Mouse (Mus musculus) CH12.LX (cell line): ENCODE data around the gene Tgfbi. TPM values are rescaled to one million over a fixed set of nuclear protein-coding genes. Genes with fewer than 3 reads are reported as not detected.

Experiments used
- DNase-seq: peaks from one replicate; pipeline ENCODE4 v3.0.0-alpha.2; 2013; ENCODE audit errors: extremely low read depth
- H3K27ac ChIP-seq: 2 replicates; pipeline ENCODE4 v1.5.1; 2012; ENCODE audit warnings: low read depth, mild to moderate bottlenecking, control low read depth, moderate library complexity; ENCODE audit not compliant: insufficient read depth
- H3K27me3 ChIP-seq: replicated peaks from 2 replicates; pipeline ENCODE3; 2012; ENCODE audit warnings: inconsistent platforms
- H3K36me3 ChIP-seq, 2 experiments: replicated peaks in 1 of 2; 2 replicates each; pipeline versions ENCODE3 to v1.6.1; 2012; ENCODE audit warnings: inconsistent platforms in 1 of 2, low read length in 1 of 2, mild to moderate bottlenecking in 1 of 2, mixed read lengths in 1 of 2, moderate library complexity in 1 of 2; ENCODE audit not compliant: control insufficient read depth in 1 of 2, insufficient read depth in 1 of 2
- H3K4me1 ChIP-seq, 2 experiments: 2 replicates each; pipeline ENCODE4 v1.6.1; 2012; ENCODE audit warnings: inconsistent platforms in 1 of 2, moderate library complexity in 1 of 2; ENCODE audit not compliant: insufficient read depth in 2 of 2, control insufficient read depth in 1 of 2
- H3K4me2 ChIP-seq: 2 replicates; pipeline ENCODE4 v1.6.1; 2012; ENCODE audit warnings: low read depth, mild to moderate bottlenecking, control low read depth; ENCODE audit not compliant: poor library complexity, insufficient read depth, severe bottlenecking
- H3K4me3 ChIP-seq, 3 experiments: fragments of 150-350 bp in 1 of 3; sonication (generic) in 1 of 3; replicated peaks in 1 of 3; 2 replicates each; pipeline versions ENCODE3 to v1.5.1; 2011 to 2012; ENCODE audit warnings: low read depth in 2 of 3, low read length in 2 of 3, mild to moderate bottlenecking in 2 of 3, moderate library complexity in 2 of 3, control low read depth in 1 of 3, improper control_type of control experiment in 1 of 3, inconsistent platforms in 1 of 3, mixed read lengths in 1 of 3; ENCODE audit not compliant: poor library complexity in 1 of 3
- H3K79me2 ChIP-seq: replicated peaks from 2 replicates; pipeline ENCODE4 v1.6.1; 2012; ENCODE audit warnings: mild to moderate bottlenecking, moderate library complexity; ENCODE audit not compliant: control insufficient read depth, poor library complexity, insufficient read depth, severe bottlenecking; ENCODE audit errors: extremely low read depth
- H3K9ac ChIP-seq: 2 replicates; pipeline ENCODE4 v1.6.1; 2012; ENCODE audit warnings: low read depth, mild to moderate bottlenecking, control low read depth, moderate library complexity; ENCODE audit not compliant: insufficient read depth
- H3K9me3 ChIP-seq: replicated peaks from 2 replicates; pipeline ENCODE3; 2012; ENCODE audit warnings: low read length, inconsistent platforms, mixed read lengths
- BHLHE40 ChIP-seq: IDR thresholded peaks from 2 replicates; pipeline ENCODE4 v1.6.1; 2011; ENCODE audit warnings: mild to moderate bottlenecking, low read depth, low read length, improper control_type of control experiment
- CHD2 ChIP-seq: IDR thresholded peaks from 2 replicates; pipeline ENCODE4 v1.6.1; 2011; ENCODE audit warnings: low read length, improper control_type of control experiment
- CTCF ChIP-seq, 2 experiments: IDR thresholded peaks in 1 of 2; conservative IDR thresholded peaks in 1 of 2; 2 replicates each; pipeline ENCODE4 v1.5.1; 2011 to 2012; ENCODE audit warnings: low read depth in 2 of 2, low read length in 2 of 2, improper control_type of control experiment in 1 of 2, inconsistent platforms in 1 of 2, mild to moderate bottlenecking in 1 of 2, moderate library complexity in 1 of 2
- ELF1 ChIP-seq: IDR thresholded peaks from 2 replicates; pipeline ENCODE4 v1.6.1; 2014; ENCODE audit warnings: low read depth, mild to moderate bottlenecking, inconsistent platforms, low read length, improper control_type of control experiment
- EP300 ChIP-seq: IDR thresholded peaks from 2 replicates; pipeline ENCODE4 v1.6.1; 2011; ENCODE audit warnings: low read length, improper control_type of control experiment
- GABPA ChIP-seq: IDR thresholded peaks from 2 replicates; pipeline ENCODE4 v1.6.1; 2012; ENCODE audit warnings: low read depth, low read length, improper control_type of control experiment, inconsistent platforms; ENCODE audit not compliant: insufficient replicate concordance
- HCFC1 ChIP-seq: IDR thresholded peaks from 2 replicates; pipeline ENCODE4 v1.6.1; 2012; ENCODE audit warnings: low read depth, mild to moderate bottlenecking, inconsistent platforms, low read length, improper control_type of control experiment
- JUN ChIP-seq: IDR thresholded peaks from 2 replicates; pipeline ENCODE4 v1.6.1; 2011; ENCODE audit warnings: low read depth, mild to moderate bottlenecking, low read length, improper control_type of control experiment, moderate library complexity; ENCODE audit not compliant: insufficient read depth
- JUND ChIP-seq: conservative IDR thresholded peaks from 2 replicates; pipeline ENCODE4 v1.6.1; 2011; ENCODE audit warnings: low read depth, low read length, improper control_type of control experiment
- MAZ ChIP-seq: IDR thresholded peaks from 2 replicates; pipeline ENCODE4 v1.6.1; 2012; ENCODE audit warnings: low read depth, mild to moderate bottlenecking, inconsistent platforms, low read length, improper control_type of control experiment, moderate library complexity
- MXI1 ChIP-seq: IDR thresholded peaks from 2 replicates; pipeline ENCODE4 v1.6.1; 2011; ENCODE audit warnings: mild to moderate bottlenecking, low read depth, low read length, improper control_type of control experiment
- NRF1 ChIP-seq: IDR thresholded peaks from 2 replicates; pipeline ENCODE4 v1.6.1; 2014; ENCODE audit warnings: low read depth, mild to moderate bottlenecking, inconsistent platforms, low read length, improper control_type of control experiment, moderate library complexity
- PAX5 ChIP-seq: IDR thresholded peaks from 2 replicates; pipeline ENCODE4 v1.6.1; 2012; ENCODE audit warnings: low read length, inconsistent platforms, mixed read lengths
- USF1 ChIP-seq: IDR thresholded peaks from 2 replicates; pipeline ENCODE4 v1.6.1; 2014; ENCODE audit warnings: low read depth, mild to moderate bottlenecking, inconsistent platforms, low read length, improper control_type of control experiment
- ZC3H11A ChIP-seq: IDR thresholded peaks from 2 replicates; pipeline ENCODE4 v1.6.1; 2012; ENCODE audit warnings: low read depth, mild to moderate bottlenecking, inconsistent platforms, low read length, improper control_type of control experiment
- ZKSCAN1 ChIP-seq: IDR thresholded peaks from 2 replicates; pipeline ENCODE4 v1.6.1; 2012; ENCODE audit warnings: low read depth, inconsistent platforms, low read length, improper control_type of control experiment, borderline replicate concordance
- dilution Hi-C: fragments of 300-500 bp; cut with MboI; formaldehyde crosslinking; loops from 2 replicates; pipeline ENCODE4 v1.14.3; 2020; ENCODE audit warnings: low sequenced_read_pairs; ENCODE audit not compliant: extremely low pct_unique_long_range_greater_than_20kb, extremely low pct_ligation_motif_present
- in situ Hi-C: fragments of 300-500 bp; cut with MboI; formaldehyde crosslinking; loops from 3 replicates; pipeline ENCODE4 v1.14.3; 2019; ENCODE audit warnings: low sequenced_read_pairs, low pct_ligation_motif_present, low pct_unique_long_range_greater_than_20kb, mixed read lengths
- polyA plus RNA-seq: library from polyadenylated mRNA; unstranded; fragments of >175 nt; gene quantifications from 2 replicates; pipeline ENCODE4 v1.2.1, GENCODE M21; 2012; ENCODE audit warnings: low read depth; ENCODE audit not compliant: insufficient read length
- total RNA-seq, 2 experiments: library from RNA; depleted of rRNA; stranded (reverse); fragments of 300-350 nt in 1 of 2; fragments of >200 nt in 1 of 2; gene quantifications; 2 replicates each; pipeline ENCODE4 v1.2.3; 2012 to 2014

Gene Tgfbi
- total and polyA plus RNA-seq, 3 experiments: not detected

- Histone ChIP-seq H3K4me3 (no peak overlapping the region), H3K9me3 (no peaks in the 10 kb centered on the region), H3K79me2 (no peaks in the 10 kb centered on the region), H3K27ac (no peak overlapping the region), H3K4me1 (no peaks in the 10 kb centered on the region), H3K4me2 (no peak overlapping the region), H3K36me3 (no peaks in the 10 kb centered on the region), H3K27me3 (peaks cover 87% of the 10 kb centered on the region), H3K9ac (no peak overlapping the region)
- DNase-seq: no peak
- dilution Hi-C loops (no loop called here), in situ Hi-C loops (no loop called here)
- TF ChIP-seq HCFC1 (no peak), MAZ (no peak), GABPA (no peak), ZC3H11A (no peak), ELF1 (no peak), NRF1 (no peak), JUND (no peak), JUN (no peak), CHD2 (no peak), CTCF (conservative IDR thresholded peaks at IDR 0.05 in 1 of 2, IDR thresholded peaks at IDR 0.05 in 1 of 2; ENCODE audit: low read depth in 2 of 2, low read length in 2 of 2) (no peak)
Observed at GRCm38 (mm10) chr13:56614768-56615167, 5.4 kb downstream of the Tgfbi start.

- TF ChIP-seq PAX5 (no peak), BHLHE40 (no peak), USF1 (no peak), MXI1 (no peak), ELF1 (no peak), EP300 (no peak), ZC3H11A (no peak), ZKSCAN1 (no peak)
- dilution Hi-C loops: no loop called here
- Histone ChIP-seq H3K9me3 (no peaks in the 10 kb centered on the region), H3K4me3 (no peak overlapping the region), H3K9ac (no peak overlapping the region), H3K4me2 (no peak overlapping the region), H3K36me3 (no peaks in the 10 kb centered on the region), H3K4me1 (no peaks in the 10 kb centered on the region), H3K27ac (no peak overlapping the region), H3K79me2 (no peaks in the 10 kb centered on the region), H3K27me3 (peaks cover 87% of the 10 kb centered on the region)
- in situ Hi-C loops: no loop called here
- no peak for DNase-seq
Observed at GRCm38 (mm10) chr13:56615223-56615622, 5.9 kb downstream of the Tgfbi start.
